Mouse (Mus musculus) lung, adult 18-20 months (tissue): ENCODE measurements at regions not wholly inside any gene's neighbourhood (a gene's known extent, or its start where the extent isn't known, plus 50 kb on each side); places are given as distances from the start of the nearest gene placed in this dataset.
A peak's percentile ranks its signal among the peaks of the same experiment; 100 is the strongest.

ENCODE experiments used
- DNase-seq, 2 experiments: peaks; one replicate each; pipeline ENCODE4 v3.0.0; 2022; ENCODE audit warnings: mixed read lengths in 2 of 2

- DNase-seq, result no peak
Measured at GRCm38 (mm10) chr1:193750929-193751328, 380.8 kb upstream of the Camk1g start.

DNA sequence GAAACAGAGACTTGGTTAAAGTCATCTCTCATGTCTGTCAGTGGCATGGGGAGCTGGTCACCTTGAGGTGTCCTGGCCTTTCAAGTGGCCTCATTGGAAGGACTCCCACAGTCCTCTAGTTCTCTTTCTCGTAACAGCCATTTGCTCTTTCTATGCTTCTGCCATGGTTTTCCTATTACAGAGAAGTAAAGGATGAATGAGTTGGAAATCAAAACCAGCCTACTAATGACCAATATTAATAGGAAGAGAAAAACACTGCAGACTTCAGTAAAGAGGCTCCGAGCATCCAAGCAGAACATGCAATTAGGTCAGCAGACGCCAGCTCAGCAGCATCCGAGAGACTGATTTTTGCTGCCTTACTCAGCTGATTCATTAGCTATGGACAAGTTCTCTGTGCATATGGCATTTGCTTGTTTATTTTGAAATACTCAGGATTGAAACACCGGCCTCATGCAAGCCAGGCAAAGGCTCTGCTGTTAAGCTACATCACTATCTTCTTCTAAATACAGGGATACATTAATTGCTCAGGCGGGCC lies 377.4 kb upstream of the Camk1g start:
- DNase-seq, result no peak

- no peak for DNase-seq
Measured at GRCm38 (mm10) chr1:193742688-193743087, 372.6 kb upstream of the Camk1g start.

DNA sequence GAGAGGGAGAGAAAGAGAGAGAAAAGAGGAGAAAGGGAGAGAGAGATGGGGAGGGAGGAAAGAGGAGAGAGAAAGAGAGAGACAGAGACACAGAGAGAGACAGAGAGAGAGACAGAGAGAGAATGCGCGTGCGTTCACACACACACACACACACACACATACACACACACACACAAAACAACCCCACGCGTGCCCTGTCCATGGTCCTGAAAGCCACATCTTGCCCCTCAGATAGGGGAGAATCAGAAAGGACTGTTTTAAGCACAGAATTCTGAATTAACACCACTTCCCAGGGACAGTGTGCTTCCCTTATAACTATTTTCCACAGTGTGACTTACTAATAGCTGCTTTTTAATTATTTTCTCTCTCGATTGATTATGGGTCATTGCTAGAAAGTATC lies 368.7 kb upstream of the Camk1g start:
- DNase-seq, result no peak

DNA sequence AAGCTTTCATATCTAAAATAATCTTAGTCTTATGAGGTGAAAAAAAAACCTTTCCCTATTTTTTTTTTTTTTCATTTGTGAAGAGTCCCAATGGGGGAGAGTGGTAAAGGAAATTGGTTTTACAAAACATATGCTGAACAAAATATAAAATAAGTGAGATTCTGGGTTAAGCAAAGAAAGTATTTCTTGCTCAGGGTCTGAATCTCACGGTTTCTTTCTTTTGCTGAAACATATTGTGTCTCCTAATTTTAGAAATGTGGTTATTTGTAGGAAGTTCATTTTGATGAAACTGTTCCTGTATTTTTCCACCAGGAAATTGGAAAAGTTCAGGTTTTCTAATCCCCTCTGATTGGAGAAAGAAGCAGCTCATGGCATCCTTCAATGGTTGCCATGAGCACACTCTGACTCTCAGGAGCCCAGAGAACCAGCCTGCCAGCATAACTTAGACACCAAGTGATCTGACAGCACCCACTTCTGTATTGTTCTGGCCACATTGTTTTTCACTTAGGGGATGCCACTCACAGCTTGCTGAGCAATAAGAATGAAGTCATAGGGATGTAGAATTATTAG lies 365.9 kb upstream of the Camk1g start:
- no peak for DNase-seq

- no peak for DNase-seq
Measured at GRCm38 (mm10) chr1:193734014-193734763, 364.1 kb upstream of the Camk1g start.

- DNase-seq, result no peak
Measured at GRCm38 (mm10) chr1:193733402-193733801, 363.3 kb upstream of the Camk1g start.

- DNase-seq, result no peak
Measured at GRCm38 (mm10) chr1:193732113-193732512, 362.0 kb upstream of the Camk1g start.

DNA sequence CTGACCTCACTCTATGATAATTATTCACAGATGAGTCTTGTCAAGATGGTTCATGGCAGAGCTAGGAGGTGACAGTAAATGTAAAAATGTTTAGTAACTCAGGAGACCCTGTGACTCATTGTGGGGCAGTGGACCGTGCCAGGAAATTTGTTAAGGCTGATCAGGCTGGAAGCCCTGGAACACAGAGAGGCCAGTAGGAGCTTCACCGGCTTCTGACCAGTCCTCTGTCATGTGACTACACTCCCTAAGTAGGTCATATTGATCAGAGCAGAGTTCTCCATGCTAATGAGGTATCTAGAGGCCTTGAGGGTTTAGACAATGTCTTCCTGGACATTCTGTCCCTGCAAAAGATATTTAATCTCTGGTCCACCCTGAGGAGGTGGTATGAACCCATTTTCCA lies 351.8 kb upstream of the Camk1g start:
- no peak for DNase-seq

- no peak for DNase-seq
Measured at GRCm38 (mm10) chr1:193720420-193720851, 350.3 kb upstream of the Camk1g start.

DNA sequence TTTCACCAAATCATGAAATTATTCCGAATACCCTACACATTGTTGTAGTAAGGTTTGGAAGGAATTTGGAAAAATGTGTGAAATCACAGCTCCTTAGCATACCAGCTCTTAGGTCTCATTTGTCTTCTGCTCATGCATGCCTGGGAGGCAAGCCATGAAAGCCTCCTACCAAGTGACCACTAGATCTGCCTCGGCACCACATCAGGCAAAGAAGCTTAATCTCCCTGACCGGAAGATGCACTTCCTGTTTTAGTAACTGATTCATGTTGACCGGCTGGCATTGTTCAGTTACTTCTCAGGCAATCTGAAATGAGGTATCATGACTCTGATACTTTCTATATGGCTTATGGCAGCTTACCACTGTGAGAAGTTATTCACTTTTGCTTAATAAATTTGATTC lies 345.2 kb upstream of the Camk1g start:
- no peak for DNase-seq

- no peak for DNase-seq
Measured at GRCm38 (mm10) chr1:193714631-193715030, 344.5 kb upstream of the Camk1g start.

DNA sequence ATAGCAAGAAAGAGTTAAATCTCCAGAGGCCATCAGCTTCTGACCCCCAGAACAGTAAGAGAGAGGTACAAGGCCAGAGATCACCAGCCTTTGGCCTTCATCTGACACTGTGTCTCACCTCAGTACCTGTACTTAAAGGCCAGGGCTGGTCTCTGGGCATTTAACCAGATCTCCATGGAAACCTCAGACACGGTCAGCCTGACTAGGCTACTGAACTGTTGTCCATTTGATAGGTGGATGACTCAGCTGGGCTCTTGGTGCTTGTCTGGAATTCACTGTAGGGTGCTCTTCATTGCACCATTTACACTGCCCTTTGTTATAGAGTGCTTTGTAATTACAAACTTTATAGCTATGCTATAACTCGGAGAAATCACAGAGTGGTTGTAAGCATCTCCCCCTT lies 335.1 kb upstream of the Camk1g start:
- no peak for DNase-seq

DNA sequence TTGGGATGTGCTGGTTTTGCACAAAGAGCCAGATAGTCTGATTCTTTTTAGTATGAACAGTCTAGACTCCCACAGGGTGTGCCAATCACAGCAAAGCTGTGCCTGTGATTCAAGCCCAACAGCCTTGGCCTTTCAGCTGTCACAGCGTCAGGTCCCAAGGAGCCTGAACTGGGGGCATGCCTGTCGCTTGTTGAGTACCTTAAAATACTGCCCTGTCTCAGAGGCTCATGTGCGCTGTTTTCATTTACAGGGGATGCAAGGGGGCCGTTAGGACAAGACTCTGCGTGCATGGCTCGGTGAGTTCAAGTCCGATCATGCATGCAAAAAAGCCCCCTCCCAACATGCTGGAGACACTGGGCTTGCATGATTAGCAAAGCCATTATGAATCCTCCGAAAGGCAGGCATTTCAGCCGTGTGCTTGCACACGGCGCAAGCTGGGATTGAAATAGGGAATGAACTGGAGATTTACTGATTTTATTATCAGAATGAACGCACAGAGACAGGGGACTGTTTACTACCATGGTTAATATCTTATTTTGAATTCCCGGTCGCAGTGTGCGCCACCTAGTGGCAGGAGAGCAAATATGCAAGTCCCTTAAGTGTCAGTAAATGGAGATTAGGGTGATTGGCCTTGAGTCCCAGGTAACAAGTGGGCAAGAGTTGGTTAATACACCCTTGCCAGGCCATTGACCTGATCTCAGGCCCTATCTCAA lies 332.8 kb upstream of the Camk1g start:
- peak; percentile 5 to 19 for DNase-seq

DNA sequence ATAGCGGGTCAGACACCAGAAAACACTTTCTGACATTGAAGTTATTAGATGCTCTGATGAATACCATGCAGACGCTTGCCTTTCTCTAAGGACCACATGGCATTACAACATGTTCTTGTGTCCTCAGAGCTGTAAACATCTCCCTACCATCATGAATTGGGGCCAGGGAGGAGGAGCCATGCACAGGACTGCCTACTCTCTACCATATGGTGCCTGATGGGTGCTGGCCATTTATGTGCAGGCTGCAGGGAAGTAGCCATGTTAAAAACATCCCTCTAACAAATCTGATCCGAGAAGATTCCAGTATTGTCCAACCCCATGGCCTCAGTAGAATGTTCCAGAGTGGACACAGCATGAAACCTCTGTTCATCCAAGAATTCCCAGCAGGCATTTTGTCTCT lies 330.1 kb upstream of the Camk1g start:
- no peak for DNase-seq

- DNase-seq, result peak; percentile 32 to 40
Measured at GRCm38 (mm10) chr1:193698603-193699266, 328.6 kb upstream of the Camk1g start.

GRCm38 (mm10) chr1:193697857-193698256 lies 327.8 kb upstream of the Camk1g start:
- DNase-seq, result no peak

- DNase-seq, result peak; percentile 37 to 49
Measured at GRCm38 (mm10) chr1:193697001-193697400, 326.9 kb upstream of the Camk1g start.

DNA sequence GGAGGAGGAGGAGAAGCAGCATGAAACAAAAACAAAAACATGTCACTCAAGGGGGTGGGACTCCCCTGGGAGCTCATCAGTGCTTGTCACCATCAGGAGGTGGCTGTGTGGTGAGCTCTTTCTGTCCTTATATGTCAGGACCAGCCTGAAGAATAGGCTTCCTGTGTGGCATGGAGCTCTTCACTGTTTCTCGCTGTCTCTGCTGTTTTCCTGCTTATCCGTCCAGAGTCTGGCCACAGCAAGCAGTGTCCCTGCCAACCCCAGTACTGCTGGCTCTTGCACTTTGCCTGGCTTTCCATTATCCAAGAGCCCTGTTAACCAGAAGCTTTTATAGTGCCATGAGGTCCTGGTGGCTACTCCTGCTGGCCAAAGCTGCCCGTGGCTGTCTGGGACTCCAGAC lies 322.9 kb upstream of the Camk1g start:
- peak; percentile 14 to 24 for DNase-seq

DNA sequence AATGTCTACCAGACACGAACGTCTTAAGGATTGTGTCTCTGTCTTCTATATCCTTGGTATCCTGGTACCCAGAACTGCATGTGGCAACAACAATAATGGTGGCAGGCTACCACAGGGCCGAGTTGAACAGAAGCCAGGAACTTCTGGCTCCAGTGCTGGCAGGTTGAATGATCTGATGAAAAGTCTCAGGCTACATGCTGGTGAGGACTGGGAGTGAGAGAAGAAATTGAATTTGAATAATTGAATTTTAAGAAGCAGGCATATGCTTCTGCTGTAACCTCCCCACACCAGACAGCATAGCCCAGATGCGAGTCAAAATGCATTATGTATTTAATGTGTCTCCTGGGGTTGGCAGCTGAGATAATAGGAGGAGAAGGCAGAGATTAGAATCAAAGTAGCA lies 319.5 kb upstream of the Camk1g start:
- no peak for DNase-seq

GRCm38 (mm10) chr1:193682917-193683316 lies 312.8 kb upstream of the Camk1g start:
- no peak for DNase-seq

DNA sequence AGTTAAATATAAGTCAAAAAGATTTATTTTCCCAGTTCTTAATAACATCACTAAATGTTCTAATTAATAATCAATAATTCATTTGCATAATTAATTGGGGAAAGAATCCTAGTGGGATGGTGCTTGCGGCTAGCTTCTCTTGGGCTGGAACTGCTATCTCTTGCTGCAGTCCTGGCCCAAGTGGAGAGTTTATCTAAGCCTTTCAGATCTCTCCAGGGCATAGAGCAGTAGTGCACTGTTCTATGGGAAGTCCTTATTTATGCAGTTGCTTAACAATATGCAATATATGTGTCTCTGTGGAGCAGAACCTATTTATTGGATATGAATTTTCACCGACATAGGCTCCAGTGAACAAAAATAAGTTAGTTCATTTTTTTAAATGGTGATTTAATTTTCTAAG lies 308.4 kb upstream of the Camk1g start:
- DNase-seq, result no peak

DNA sequence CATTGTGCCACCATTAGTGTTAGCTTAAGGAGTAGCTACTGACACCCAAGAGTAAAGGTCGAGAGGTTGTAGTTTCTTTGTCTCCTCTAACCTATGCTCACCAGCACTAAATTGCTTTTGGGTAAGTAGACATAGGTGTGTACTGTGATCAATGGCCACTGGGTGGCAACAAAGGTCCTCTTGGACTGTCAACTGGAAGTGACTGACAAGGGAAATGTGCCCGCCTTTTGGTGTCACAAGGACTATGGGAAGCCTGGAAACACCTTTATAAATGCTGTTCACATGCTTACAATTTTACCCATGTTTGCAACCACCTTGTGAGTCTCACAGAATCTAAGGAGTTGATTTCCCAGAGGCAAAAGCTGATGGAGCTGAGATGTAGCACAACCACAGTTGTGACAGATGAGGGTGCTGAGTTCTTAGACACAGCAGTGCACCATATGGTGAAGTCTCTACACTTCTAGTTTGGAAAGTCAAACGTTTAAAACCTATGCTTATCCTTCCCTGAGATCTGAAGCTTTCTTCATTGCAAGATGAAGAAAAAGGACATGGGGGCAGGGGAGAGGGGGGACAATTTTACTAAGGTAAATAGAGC lies 303.2 kb upstream of the Camk1g start:
- DNase-seq, result peak; percentile 4 to 28
